ENCODE assay signal across 14 mouse cellular contexts in genomic region chr4:120870262-120870748, GRCm38 (mm10). TPM values are rescaled to one million over a fixed set of nuclear protein-coding genes. Genes with fewer than 3 reads are reported as not detected.
A peak's percentile ranks its signal among the peaks of the same experiment; 100 is the strongest.
DNase-seq lines count a peak whose midpoint lies in the region; ATAC-seq and TF ChIP-seq lines count a peak whose summit lies in the region.
"Had no signal": no experiment of that assay in that cellular context is flagged by ENCODE, and none has a peak within 500 bp of the region (broad histone marks: within the 10 kb centered on the region; RNA-seq: fewer than 3 reads in every experiment).

No protein-coding gene starts in this region.

- no peak overlapping the region for H3K4me2 ChIP-seq in forebrain, postnatal 0 days (ENCODE audit: low read depth)
- no peak overlapping the region for H3K4me2 ChIP-seq in midbrain, embryonic 11.5 days
- H3K4me2 ChIP-seq: heart, embryonic 15.5 days had no signal

- H3K4me1 ChIP-seq in forebrain, postnatal 0 days (ENCODE audit: insufficient read depth), result peaks cover 6% of the 10 kb centered on the region
- peaks cover 2% of the 10 kb centered on the region; the same call in 1 of the 2 replicates for H3K4me1 ChIP-seq in midbrain, embryonic 11.5 days (ENCODE audit: control insufficient read depth, insufficient read depth, low read length)
- H3K4me1 ChIP-seq: heart, embryonic 15.5 days had no signal

- no peak for TF ChIP-seq CTCF in forebrain, postnatal 0 days (IDR thresholded peaks at IDR 0.05; ENCODE audit: low read depth)
- TF ChIP-seq CTCF in gastrocnemius, adult 2 months (IDR thresholded peaks at IDR 0.05), result no peak

- intact Hi-C loops in left cerebral cortex, postnatal 4 days (cut with DNase I), result no loop called here
- intact Hi-C loops in gastrocnemius, adult 2 months (cut with DNase I), result no loop called here

- peak overlapping the region; percentile 52 for H3K27ac ChIP-seq in forebrain, postnatal 0 days (ENCODE audit: low read depth, low read length)
- H3K27ac ChIP-seq in midbrain, embryonic 11.5 days (ENCODE audit: low read depth, low read length), result no peak overlapping the region
- H3K27ac ChIP-seq in gastrocnemius, adult 2 months, result no peak overlapping the region
- H3K27ac ChIP-seq: heart, embryonic 15.5 days; stomach, postnatal 0 days had no signal

- no peaks in the 10 kb centered on the region for H3K9me3 ChIP-seq in forebrain, postnatal 0 days (ENCODE audit: low read length)
- no peaks in the 10 kb centered on the region for H3K9me3 ChIP-seq in midbrain, embryonic 11.5 days (ENCODE audit: control insufficient read depth, low read length)
- H3K9me3 ChIP-seq: heart, embryonic 15.5 days had no signal

- WGBS in forebrain, postnatal 0 days, result 18% methylated on average over 7 of the region's 7 CpGs
- WGBS in midbrain, embryonic 11.5 days, result 47% methylated on average over 7 of the region's 7 CpGs

- peak; percentile 88 for ATAC-seq in forebrain, postnatal 0 days
- peak; percentile 59 for ATAC-seq in midbrain, embryonic 11.5 days (ENCODE audit: low FRiP score)
- ATAC-seq: intestine, embryonic 16.5 days; liver, postnatal 0 days had no signal

- 0 out of 2 replicates have a peak overlapping the region, but pooled peaks have one; percentile 14 for H3K9ac ChIP-seq in forebrain, postnatal 0 days
- no peak overlapping the region for H3K9ac ChIP-seq in midbrain, embryonic 11.5 days (ENCODE audit: low read length)
- H3K9ac ChIP-seq: heart, embryonic 15.5 days; liver, postnatal 0 days had no signal

- no peaks in the 10 kb centered on the region for H3K27me3 ChIP-seq in forebrain, postnatal 0 days (ENCODE audit: insufficient read depth, low read length)
- no peaks in the 10 kb centered on the region for H3K27me3 ChIP-seq in midbrain, embryonic 11.5 days (ENCODE audit: control insufficient read depth, insufficient read depth, low read length)

- no peaks in the 10 kb centered on the region for H3K36me3 ChIP-seq in forebrain, postnatal 0 days (ENCODE audit: insufficient read depth)
- H3K36me3 ChIP-seq in midbrain, embryonic 11.5 days (ENCODE audit: control insufficient read depth, insufficient read depth, low read length), result no peaks in the 10 kb centered on the region
- H3K36me3 ChIP-seq: heart, embryonic 15.5 days had no signal

- no peak overlapping the region for H3K4me3 ChIP-seq in forebrain, postnatal 0 days (ENCODE audit: low read depth, low read length)
- no peak overlapping the region for H3K4me3 ChIP-seq in midbrain, embryonic 11.5 days (ENCODE audit: low read depth, low read length)
- no peak overlapping the region for H3K4me3 ChIP-seq in gastrocnemius, adult 2 months
- H3K4me3 ChIP-seq: erythroblast, embryonic 14.5 days; heart, embryonic 15.5 days had no signal

- peak; percentile 26 for DNase-seq in left cerebral cortex, postnatal 4 days
- no peak for DNase-seq in left cerebral cortex, adult 18-20 months (ENCODE audit: low spot score in 2 of 2)
- peak; percentile 45 for DNase-seq in forebrain, postnatal 0 days
- DNase-seq in midbrain, embryonic 11.5 days (ENCODE audit: low spot score, missing footprints), result peak; percentile 88
- DNase-seq in retina, postnatal 1 day, result peak; percentile 87
- no peak for DNase-seq in adrenal gland, adult 2 months
- DNase-seq in gastrocnemius, adult 2 months, result no peak
- DNase-seq: adrenal gland, postnatal 25 days; gastrocnemius, postnatal 36 days; liver, postnatal 0 days had no signal

RNA-seq across cellular contexts. Expression of gene Rims3, which starts 15.7 kb away (rescaled TPM):
- 10 to 100 TPM; 74.4 to 75.8 TPM for total RNA-seq in left cerebral cortex, postnatal 4 days (2021)
- total RNA-seq in left cerebral cortex, adult 18-20 months (2021), result 100 to 1,000 TPM; 194 to 217 TPM
- 68.2 and 86.1 TPM in 2 replicates for total RNA-seq in forebrain, postnatal 0 days (2014; rRNA removed)
- polyA plus RNA-seq in forebrain, postnatal 0 days (2015; fragmentation: Nextera tagmentation; extraction: Ambion mirVana), result 14.7 and 21.7 TPM in 2 replicates
- polyA plus RNA-seq in midbrain, embryonic 11.5 days (2014; fragmentation: Nextera tagmentation; extraction: Ambion mirVana), result 3.4 and 3.5 TPM in 2 replicates
- total RNA-seq in adrenal gland, adult 2 months (2021), result 10 to 100 TPM in 1 of 2 experiments, 1 to 10 TPM in 1; 5.8 to 11.0 TPM
- 6.9 and 7.3 TPM in 2 replicates for polyA plus RNA-seq in adrenal gland, adult 2 months (2012; rRNA removed)
- total RNA-seq in gastrocnemius, adult 2 months (2021), result under 1 TPM in 1 of 2 experiments, not detected in 1; 0.03 TPM

RNA-seq across cellular contexts. Expression of gene Nfyc, which starts 38.9 kb away (rescaled TPM):
- total RNA-seq in left cerebral cortex, postnatal 4 days (2021), result 10 to 100 TPM; 43.1 to 55.8 TPM
- total RNA-seq in left cerebral cortex, adult 18-20 months (2021), result 10 to 100 TPM; 45.1 to 49.4 TPM
- 72.7 and 78.2 TPM in 2 replicates for total RNA-seq in forebrain, postnatal 0 days (2014; rRNA removed)
- 74.6 and 81.4 TPM in 2 replicates for polyA plus RNA-seq in forebrain, postnatal 0 days (2015; fragmentation: Nextera tagmentation; extraction: Ambion mirVana)
- polyA plus RNA-seq in midbrain, embryonic 11.5 days (2014; fragmentation: Nextera tagmentation; extraction: Ambion mirVana), result 117 and 118 TPM in 2 replicates
- total RNA-seq in adrenal gland, adult 2 months (2021), result 10 to 100 TPM; 43.0 to 59.0 TPM
- 169 and 171 TPM in 2 replicates for polyA plus RNA-seq in adrenal gland, adult 2 months (2012; rRNA removed)
- total RNA-seq in gastrocnemius, adult 2 months (2021), result 10 to 100 TPM; 45.2 to 47.9 TPM

RNA-seq across cellular contexts. Expression of gene Exo5, which starts 54.5 kb away (rescaled TPM):
- 10 to 100 TPM; 20.3 to 23.0 TPM for total RNA-seq in left cerebral cortex, postnatal 4 days (2021)
- total RNA-seq in left cerebral cortex, adult 18-20 months (2021), result 10 to 100 TPM; 12.7 to 15.0 TPM
- 15.6 and 15.7 TPM in 2 replicates for total RNA-seq in forebrain, postnatal 0 days (2014; rRNA removed)
- polyA plus RNA-seq in forebrain, postnatal 0 days (2015; fragmentation: Nextera tagmentation; extraction: Ambion mirVana), result 16.0 and 18.7 TPM in 2 replicates
- 32.0 and 32.3 TPM in 2 replicates for polyA plus RNA-seq in midbrain, embryonic 11.5 days (2014; fragmentation: Nextera tagmentation; extraction: Ambion mirVana)
- 10 to 100 TPM in 1 of 2 experiments, 1 to 10 TPM in 1; 6.9 to 10.2 TPM for total RNA-seq in adrenal gland, adult 2 months (2021)
- polyA plus RNA-seq in adrenal gland, adult 2 months (2012; rRNA removed), result 0.80 and 1.4 TPM in 2 replicates
- under 1 TPM; 0.74 to 0.78 TPM for total RNA-seq in gastrocnemius, adult 2 months (2021)

Comparison
In these comparisons a context has a peak if more than half of its experiments do, and no peak if none do; other contexts are left out.
1. DNase-seq: peak in left cerebral cortex, postnatal 4 days (single experiment), forebrain, postnatal 0 days (single experiment), midbrain, embryonic 11.5 days (single experiment) and retina, postnatal 1 day (single experiment); none in left cerebral cortex, adult 18-20 months (0 of 2), adrenal gland, adult 2 months (single experiment) and gastrocnemius, adult 2 months (single experiment).
2. RNA of gene Rims3, which starts 15.7 kb away (total RNA-seq): 194 to 217 TPM in left cerebral cortex, adult 18-20 months, 68.2 to 86.1 TPM in forebrain, postnatal 0 days, 74.4 to 75.8 TPM in left cerebral cortex, postnatal 4 days and 5.8 to 11.0 TPM in adrenal gland, adult 2 months; 0.03 TPM in gastrocnemius, adult 2 months; every median in the first group is over 4 times any median in the second.